Mouse (Mus musculus): Measurements from ENCODE around the gene Ppp1r9a.

GRCm38 (mm10) chr6:5019208-5019607 is 116.5 kb downstream of the Ppp1r9a start:
- TF ChIP-seq GABPA (IDR thresholded peaks at IDR 0.05; ENCODE audit: insufficient replicate concordance, low read depth, low read length), result no peak
- no peak for TF ChIP-seq EP300 (IDR thresholded peaks at IDR 0.05; ENCODE audit: low read length)

All from CH12.LX (cell line).